Mouse (Mus musculus): ENCODE measurements around the gene Ifne.

Gene Ifne

GRCm38 (mm10) chr4:88880101-88880500 lies at the start of gene Ifne:
Gene Ifne, minus strand, starts transcription at chr4:88880201.
- DNase-seq (ENCODE audit: extremely low spot score): no peak

- no peak for DNase-seq (ENCODE audit: extremely low spot score)
Measured at GRCm38 (mm10) chr4:88928341-88929102, 48.5 kb upstream of the Ifne start.

GRCm38 (mm10) chr4:88927850-88928249 lies 47.8 kb upstream of the Ifne start:
- no peak for DNase-seq (ENCODE audit: extremely low spot score)

- no peak for DNase-seq (ENCODE audit: extremely low spot score)
Measured at GRCm38 (mm10) chr4:88926637-88927036, 46.6 kb upstream of the Ifne start.

GRCm38 (mm10) chr4:88926082-88926481 lies 46.1 kb upstream of the Ifne start:
- no peak for DNase-seq (ENCODE audit: extremely low spot score)

GRCm38 (mm10) chr4:88925456-88925855 lies 45.5 kb upstream of the Ifne start:
- no peak for DNase-seq (ENCODE audit: extremely low spot score)

- DNase-seq (ENCODE audit: extremely low spot score): no peak
Measured at GRCm38 (mm10) chr4:88921280-88921679, 41.3 kb upstream of the Ifne start.

GRCm38 (mm10) chr4:88917770-88918460 lies 37.9 kb upstream of the Ifne start:
- no peak for DNase-seq (ENCODE audit: extremely low spot score)

GRCm38 (mm10) chr4:88916306-88916705 lies 36.3 kb upstream of the Ifne start:
- DNase-seq (ENCODE audit: extremely low spot score): no peak

GRCm38 (mm10) chr4:88913984-88914383 lies 34.0 kb upstream of the Ifne start:
- no peak for DNase-seq (ENCODE audit: extremely low spot score)

GRCm38 (mm10) chr4:88912882-88913281 lies 32.9 kb upstream of the Ifne start:
- DNase-seq (ENCODE audit: extremely low spot score): no peak

GRCm38 (mm10) chr4:88912187-88912586 lies 32.2 kb upstream of the Ifne start:
- no peak for DNase-seq (ENCODE audit: extremely low spot score)

- DNase-seq (ENCODE audit: extremely low spot score): no peak
Measured at GRCm38 (mm10) chr4:88909600-88910534, 29.9 kb upstream of the Ifne start.

GRCm38 (mm10) chr4:88893201-88893754 lies 13.3 kb upstream of the Ifne start:
- DNase-seq (ENCODE audit: extremely low spot score): no peak

GRCm38 (mm10) chr4:88888236-88888635 lies 8.2 kb upstream of the Ifne start:
- no peak for DNase-seq (ENCODE audit: extremely low spot score)

- no peak for DNase-seq (ENCODE audit: extremely low spot score)
Measured at GRCm38 (mm10) chr4:88878772-88879171, 1.2 kb downstream of the Ifne start.

- no peak for DNase-seq (ENCODE audit: extremely low spot score)
Measured at GRCm38 (mm10) chr4:88878246-88878645, 1.8 kb downstream of the Ifne start.

GRCm38 (mm10) chr4:88876520-88876919 lies 3.5 kb downstream of the Ifne start:
- no peak for DNase-seq (ENCODE audit: extremely low spot score)

GRCm38 (mm10) chr4:88875435-88876095 lies 4.4 kb downstream of the Ifne start:
- DNase-seq (ENCODE audit: extremely low spot score): no peak

GRCm38 (mm10) chr4:88872691-88873090 lies 7.3 kb downstream of the Ifne start:
- peak; percentile 45 for DNase-seq (ENCODE audit: extremely low spot score)

All from embryo, embryonic 9.5 days (tissue).